Mouse (Mus musculus): ENCODE measurements around the gene Prkar1a. TPM values are rescaled to one million over a fixed set of nuclear protein-coding genes. Genes with fewer than 3 reads are reported as not detected.

Gene Prkar1a
- total and polyA plus RNA-seq, 2 experiments from 2014 or later = 163 to 530 TPM

- Histone ChIP-seq H3K27me3 (ENCODE audit: control insufficient read depth, insufficient read depth, low read length) (no peaks in the 10 kb centered on the region), H3K27ac (ENCODE audit: low read depth) (no peak overlapping the region; the same call in 1 of the 2 replicates), H3K4me3 (ENCODE audit: low read depth, low read length) (no peak overlapping the region), H3K36me3 (replicated peaks; ENCODE audit: control insufficient read depth, insufficient read depth, low read length) (no peaks in the 10 kb centered on the region), H3K4me2 (ENCODE audit: low read depth, low read length) (no peak overlapping the region), H3K9ac (replicated peaks; ENCODE audit: low read depth, low read length) (no peak overlapping the region), H3K9me3 (replicated peaks; ENCODE audit: control insufficient read depth, low read length) (no peaks in the 10 kb centered on the region), H3K4me1 (ENCODE audit: control insufficient read depth, insufficient read depth) (peaks cover 13% of the 10 kb centered on the region)
- TF ChIP-seq CTCF (IDR thresholded peaks at IDR 0.05; ENCODE audit: low read depth) = no peak
- no peak for TF ChIP-seq EP300 (IDR thresholded peaks at IDR 0.05; ENCODE audit: low read depth)
- 79% methylated on average over 3 of the region's 3 CpGs for WGBS
- no peak for DNase-seq (ENCODE audit: low spot score)
- no peak for ATAC-seq (ENCODE audit: insufficient read depth, low read depth)
Measured at GRCm38 (mm10) chr11:109628099-109628498, 21.1 kb upstream of the Prkar1a start.

DNA sequence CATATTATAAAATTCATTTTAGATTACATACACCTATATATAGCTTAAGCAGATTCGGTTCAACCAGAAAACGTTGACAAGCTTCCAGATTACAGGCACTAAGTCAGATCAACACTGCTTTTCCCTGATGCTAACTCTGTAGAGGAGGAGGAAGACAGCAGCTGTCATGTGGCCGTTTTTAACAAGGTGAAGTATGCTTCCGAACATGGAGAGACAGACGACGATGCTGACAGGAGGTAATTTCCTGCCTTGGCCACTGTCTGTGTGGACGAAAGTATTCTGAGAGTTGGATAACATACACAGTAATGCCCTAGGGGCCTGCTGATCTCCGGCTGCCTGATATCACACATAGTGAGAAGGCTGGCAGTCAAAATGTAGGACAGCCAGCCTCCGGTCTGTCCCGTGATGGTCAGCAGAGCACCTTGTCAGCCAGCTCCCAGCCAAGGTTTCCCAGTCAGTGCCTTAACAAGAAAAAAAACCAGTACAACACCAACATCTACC, 20.1 kb upstream of the Prkar1a start:
- TF ChIP-seq CTCF (IDR thresholded peaks at IDR 0.05; ENCODE audit: low read depth) (no peak), EP300 (IDR thresholded peaks at IDR 0.05; ENCODE audit: low read depth) (peak; percentile 92)
- Histone ChIP-seq H3K4me3 (ENCODE audit: low read depth, low read length) (no peak overlapping the region), H3K4me2 (ENCODE audit: low read depth, low read length) (peak overlapping the region; percentile 32; the same call in 1 of the 2 replicates), H3K9me3 (replicated peaks; ENCODE audit: control insufficient read depth, low read length) (no peaks in the 10 kb centered on the region), H3K36me3 (replicated peaks; ENCODE audit: control insufficient read depth, insufficient read depth, low read length) (no peaks in the 10 kb centered on the region), H3K4me1 (ENCODE audit: control insufficient read depth, insufficient read depth) (peaks cover 6% of the 10 kb centered on the region; the same call in 1 of the 2 replicates), H3K9ac (replicated peaks; ENCODE audit: low read depth, low read length) (no peak overlapping the region; the same call in 1 of the 2 replicates), H3K27me3 (ENCODE audit: control insufficient read depth, insufficient read depth, low read length) (no peaks in the 10 kb centered on the region), H3K27ac (ENCODE audit: low read depth) (peak overlapping the region; percentile 87)
- WGBS = 9% methylated on average over 10 of the region's 10 CpGs
- DNase-seq (ENCODE audit: low spot score) = peak; percentile 68
- peak; percentile 92 for ATAC-seq (ENCODE audit: insufficient read depth, low read depth)

DNA sequence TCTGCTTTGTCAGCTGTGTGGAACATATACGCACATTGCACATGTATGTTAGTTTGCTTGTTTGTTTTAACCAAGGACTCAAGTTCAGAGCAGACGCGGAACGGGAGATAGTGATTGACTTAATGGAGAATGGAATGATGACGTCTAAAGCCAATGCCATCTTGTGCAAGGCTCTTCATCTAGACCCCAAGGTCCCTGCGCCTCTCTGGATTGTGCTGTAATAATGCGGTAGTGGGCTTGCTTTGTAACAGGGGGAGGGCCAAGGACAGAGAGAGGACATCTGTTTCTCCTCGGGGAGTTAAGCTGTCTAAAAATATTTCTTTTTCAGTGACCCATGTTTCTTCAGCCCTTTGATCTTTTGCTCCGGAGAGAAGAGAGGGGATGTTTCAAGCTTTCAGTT, 14.3 kb upstream of the Prkar1a start:
- Histone ChIP-seq H3K27me3 (ENCODE audit: control insufficient read depth, insufficient read depth, low read length) (no peaks in the 10 kb centered on the region), H3K4me3 (ENCODE audit: low read depth, low read length) (no peak overlapping the region), H3K4me1 (ENCODE audit: control insufficient read depth, insufficient read depth) (no peaks in the 10 kb centered on the region), H3K9me3 (replicated peaks; ENCODE audit: control insufficient read depth, low read length) (no peaks in the 10 kb centered on the region), H3K36me3 (replicated peaks; ENCODE audit: control insufficient read depth, insufficient read depth, low read length) (no peaks in the 10 kb centered on the region), H3K4me2 (ENCODE audit: low read depth, low read length) (no peak overlapping the region), H3K27ac (ENCODE audit: low read depth) (no peak overlapping the region), H3K9ac (replicated peaks; ENCODE audit: low read depth, low read length) (no peak overlapping the region)
- ATAC-seq (ENCODE audit: insufficient read depth, low read depth) (no peak), DNase-seq (ENCODE audit: low spot score) (no peak)
- WGBS = 71% methylated on average over 9 of the region's 9 CpGs
- no peak for TF ChIP-seq CTCF (IDR thresholded peaks at IDR 0.05; ENCODE audit: low read depth)

DNA sequence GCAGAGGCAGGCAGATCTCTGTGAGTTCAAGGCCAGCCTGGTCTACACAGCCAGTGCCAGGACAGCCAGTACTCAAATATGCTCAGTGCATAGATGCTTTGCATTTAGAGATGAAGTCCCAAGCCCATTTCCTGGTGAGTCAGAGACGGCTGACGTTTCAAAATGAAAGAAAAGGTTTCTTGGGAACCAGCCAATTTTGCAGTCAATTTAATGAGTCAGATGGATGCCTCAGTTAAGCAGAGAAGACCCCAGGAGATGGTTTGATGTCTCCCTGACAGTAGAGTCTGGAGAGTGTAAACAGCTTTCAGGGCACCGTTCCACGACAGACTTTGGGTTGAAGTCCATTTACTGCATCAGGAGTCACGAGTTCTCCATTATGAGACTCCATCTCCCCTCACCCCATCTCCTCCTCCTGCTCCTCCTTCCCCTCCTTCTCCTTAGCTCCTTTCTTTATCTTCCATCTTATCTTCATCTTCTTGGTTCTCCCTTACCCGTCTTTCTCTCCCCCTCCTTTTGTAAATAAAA, 13.3 kb upstream of the Prkar1a start:
- Histone ChIP-seq H3K4me2 (ENCODE audit: low read depth, low read length) (no peak overlapping the region), H3K4me1 (ENCODE audit: control insufficient read depth, insufficient read depth) (no peaks in the 10 kb centered on the region; the same call in 1 of the 2 replicates), H3K27ac (ENCODE audit: low read depth) (no peak overlapping the region), H3K9ac (replicated peaks; ENCODE audit: low read depth, low read length) (no peak overlapping the region), H3K9me3 (replicated peaks; ENCODE audit: control insufficient read depth, low read length) (no peaks in the 10 kb centered on the region), H3K4me3 (ENCODE audit: low read depth, low read length) (no peak overlapping the region), H3K27me3 (ENCODE audit: control insufficient read depth, insufficient read depth, low read length) (no peaks in the 10 kb centered on the region), H3K36me3 (replicated peaks; ENCODE audit: control insufficient read depth, insufficient read depth, low read length) (no peaks in the 10 kb centered on the region)
- TF ChIP-seq EP300 (IDR thresholded peaks at IDR 0.05; ENCODE audit: low read depth) (no peak), CTCF (IDR thresholded peaks at IDR 0.05; ENCODE audit: low read depth) (no peak)
- DNase-seq (ENCODE audit: low spot score) (no peak), ATAC-seq (ENCODE audit: insufficient read depth, low read depth) (no peak)
- whole genome bisulfite sequencing = 58% methylated on average over 6 of the region's 6 CpGs

DNA sequence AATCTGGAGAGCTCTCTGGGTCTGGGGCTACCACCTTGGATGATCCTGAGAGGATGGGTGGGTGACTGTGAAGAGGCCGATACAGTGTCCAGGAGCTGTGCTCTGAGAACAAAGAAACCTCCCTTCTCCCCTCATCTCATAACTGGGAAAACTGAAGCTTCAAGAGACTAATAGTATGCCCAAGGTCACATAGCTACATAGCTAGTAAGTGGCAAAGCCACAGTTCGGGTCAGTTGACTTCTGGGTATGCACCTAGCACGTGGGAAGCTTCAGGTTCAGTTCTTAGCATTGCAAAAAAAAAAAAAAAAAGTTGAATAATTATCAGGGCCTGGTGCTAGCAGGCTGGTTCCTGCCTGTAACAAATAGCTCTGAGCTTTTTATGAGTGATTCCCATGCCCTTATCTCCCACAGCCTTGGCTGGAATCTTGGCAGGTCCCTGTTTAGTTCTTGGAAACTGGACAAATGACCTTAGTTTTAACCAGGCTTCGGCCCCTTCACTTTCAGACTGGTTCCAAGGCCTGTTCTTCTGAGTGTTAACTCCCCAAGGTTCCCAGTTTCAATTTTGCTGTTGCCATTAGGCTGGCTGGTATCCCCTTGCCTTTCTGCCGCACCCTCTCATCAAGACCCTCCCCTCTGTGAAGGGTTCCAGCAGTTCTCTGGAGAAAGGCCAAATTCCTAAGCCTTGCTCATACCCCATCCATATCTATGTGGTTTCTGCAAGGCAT, 7.5 kb upstream of the Prkar1a start:
- Histone ChIP-seq H3K4me1 (ENCODE audit: control insufficient read depth, insufficient read depth) (peaks cover 15% of the 10 kb centered on the region), H3K36me3 (replicated peaks; ENCODE audit: control insufficient read depth, insufficient read depth, low read length) (no peaks in the 10 kb centered on the region), H3K27ac (ENCODE audit: low read depth) (peak overlapping the region; percentile 92), H3K4me2 (ENCODE audit: low read depth, low read length) (no peak overlapping the region), H3K9ac (replicated peaks; ENCODE audit: low read depth, low read length) (no peak overlapping the region), H3K27me3 (ENCODE audit: control insufficient read depth, insufficient read depth, low read length) (no peaks in the 10 kb centered on the region), H3K9me3 (replicated peaks; ENCODE audit: control insufficient read depth, low read length) (no peaks in the 10 kb centered on the region), H3K4me3 (ENCODE audit: low read depth, low read length) (no peak overlapping the region)
- 26% methylated on average over 5 of the region's 5 CpGs for WGBS
- ATAC-seq (ENCODE audit: insufficient read depth, low read depth) (peak; percentile 90), DNase-seq (ENCODE audit: low spot score) (peak; percentile 80)
- TF ChIP-seq EP300 (IDR thresholded peaks at IDR 0.05; ENCODE audit: low read depth) = no peak
- no peak for TF ChIP-seq CTCF (IDR thresholded peaks at IDR 0.05; ENCODE audit: low read depth)
